Mouse (Mus musculus) ES-E14 (cell line): ENCODE measurements at regions not wholly inside any gene's neighbourhood (a gene's known extent, or its start where the extent isn't known, plus 50 kb on each side); places are given as distances from the start of the nearest gene placed in this dataset.

ENCODE experiments used
- HCFC1 ChIP-seq: IDR thresholded peaks from 2 replicates; pipeline ENCODE4 v1.6.1; 2012; ENCODE audit warnings: low read length, inconsistent platforms, borderline replicate concordance; ENCODE audit not compliant: insufficient read depth
- ZC3H11A ChIP-seq: IDR thresholded peaks from 2 replicates; pipeline ENCODE4 v1.6.1; 2012; ENCODE audit warnings: low read depth, mild to moderate bottlenecking, inconsistent platforms, low read length, borderline replicate concordance
- ZNF384 ChIP-seq: IDR thresholded peaks from 2 replicates; pipeline ENCODE4 v1.6.1; 2012; ENCODE audit warnings: low read depth, low read length, inconsistent platforms

- TF ChIP-seq HCFC1 (no peak), ZNF384 (no peak), ZC3H11A (no peak)
Measured at GRCm38 (mm10) chr4:54195734-54196133, 369.9 kb downstream of the Tmem38b start.
